Mouse (Mus musculus): ENCODE measurements at regions not wholly inside any gene's neighbourhood (a gene's known extent, or its start where the extent isn't known, plus 50 kb on each side); places are given as distances from the start of the nearest gene placed in this dataset.

GRCm38 (mm10) chr5:111789904-111790303 lies 56.2 kb downstream of the Gm26897 start:
- no peak for ATAC-seq (replicated peaks; ENCODE audit: low read depth, poor library complexity, severe bottlenecking)

DNA sequence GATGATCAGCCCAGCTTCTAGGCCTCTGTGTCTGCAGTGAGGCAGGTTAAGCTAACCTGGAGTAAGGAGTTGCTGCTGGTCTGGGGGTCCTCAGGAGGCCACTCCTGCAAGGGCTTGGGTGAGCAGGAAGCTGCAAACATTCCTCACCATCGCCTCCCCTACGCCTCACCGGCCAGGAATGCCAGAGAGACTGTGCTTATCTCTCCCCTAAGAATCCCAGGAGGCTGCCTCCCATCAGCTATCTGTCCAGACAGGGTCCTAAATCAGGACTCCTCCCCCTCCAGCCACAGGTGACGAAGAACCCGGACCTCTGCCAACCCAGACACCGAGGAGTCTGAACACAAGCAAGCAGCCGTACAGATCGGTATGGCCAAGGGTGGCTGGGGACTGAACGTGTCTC lies 56.8 kb downstream of the Gm26897 start:
- no peak for ATAC-seq (replicated peaks; ENCODE audit: low read depth, poor library complexity, severe bottlenecking)

- no peak for ATAC-seq (replicated peaks; ENCODE audit: low read depth, poor library complexity, severe bottlenecking)
These were observed 57.4 kb downstream of the Gm26897 start for GRCm38 (mm10) chr5:111791089-111791561.

DNA sequence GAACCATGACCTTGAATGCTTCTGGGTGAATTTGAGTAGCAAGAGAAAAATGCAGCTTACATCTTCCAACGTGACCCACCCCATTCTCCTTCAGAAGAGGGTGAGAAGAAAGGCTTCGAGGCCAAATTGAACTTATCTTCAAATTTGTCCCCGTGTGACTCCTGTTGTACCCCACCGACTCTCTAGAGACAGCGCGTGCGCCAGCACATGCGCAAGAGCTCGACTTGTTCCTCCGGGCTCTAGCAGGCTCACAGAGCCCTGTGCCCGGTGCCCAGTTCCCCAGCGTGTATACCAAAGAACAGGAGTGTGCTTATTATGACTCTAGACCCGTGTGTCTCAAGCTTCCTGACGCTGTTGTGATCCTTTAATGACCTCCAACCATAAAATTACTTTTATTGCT lies 59.0 kb downstream of the Gm26897 start:
- no peak for ATAC-seq (replicated peaks; ENCODE audit: low read depth, poor library complexity, severe bottlenecking)

DNA sequence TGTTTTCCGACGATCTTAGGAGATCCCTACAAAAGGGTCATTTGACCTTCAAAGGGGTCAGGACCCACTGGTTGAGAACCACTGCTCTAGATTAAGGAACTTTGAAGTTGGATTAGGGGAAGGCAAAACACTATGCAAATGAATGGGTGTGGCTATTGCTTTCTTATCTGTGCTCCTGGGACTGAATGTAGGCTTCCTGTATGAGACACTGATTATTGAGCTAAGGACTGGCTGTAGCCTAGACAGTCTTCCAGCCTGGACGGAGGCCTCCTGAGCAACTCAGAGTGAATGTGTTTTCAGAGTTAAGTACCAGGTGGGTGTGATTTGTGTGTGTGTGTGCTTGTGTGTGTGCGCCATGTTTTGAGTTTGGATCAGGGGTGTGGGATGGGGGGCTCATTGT lies 59.5 kb downstream of the Gm26897 start:
- 0 out of 2 replicates have a peak, but pooled peaks have one; percentile 46 for ATAC-seq (replicated peaks; ENCODE audit: low read depth, poor library complexity, severe bottlenecking)

- ATAC-seq (replicated peaks; ENCODE audit: low read depth, poor library complexity, severe bottlenecking), result peak; percentile 19; the same call in 1 of the 2 replicates
These were observed 63.2 kb downstream of the Gm26897 start for GRCm38 (mm10) chr5:111796889-111797288.

DNA sequence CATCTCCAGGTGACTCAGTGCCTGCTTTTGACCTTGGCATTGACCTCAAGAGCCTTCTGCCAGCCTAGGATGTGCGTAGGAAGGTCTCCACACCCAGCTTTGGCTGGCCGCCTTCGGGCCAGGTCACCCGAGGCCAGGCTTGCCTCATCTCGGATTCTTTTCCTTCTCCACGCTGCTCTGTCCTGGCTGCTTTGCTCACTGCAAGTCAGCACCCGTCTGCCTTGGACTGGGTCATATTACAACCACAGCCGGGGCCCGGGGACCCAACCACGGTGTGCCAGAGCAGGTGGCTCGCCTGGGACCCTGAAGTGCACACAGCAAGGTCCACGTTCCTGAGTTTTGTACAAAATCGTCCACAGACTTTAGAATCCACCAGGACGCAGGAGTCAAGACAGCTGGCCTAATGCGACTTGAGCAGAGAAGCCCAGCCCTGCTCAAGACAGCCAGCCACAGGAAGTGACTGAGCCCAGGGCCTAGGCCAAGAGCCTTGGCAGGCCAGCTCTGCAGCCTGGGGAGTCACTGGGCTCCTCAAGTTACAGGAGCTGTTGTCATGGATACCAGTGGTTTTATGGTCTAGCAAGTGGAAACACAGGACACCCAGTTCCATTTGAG lies 66.1 kb downstream of the Gm26897 start:
- peak; percentile 92 for ATAC-seq (replicated peaks; ENCODE audit: low read depth, poor library complexity, severe bottlenecking)

DNA sequence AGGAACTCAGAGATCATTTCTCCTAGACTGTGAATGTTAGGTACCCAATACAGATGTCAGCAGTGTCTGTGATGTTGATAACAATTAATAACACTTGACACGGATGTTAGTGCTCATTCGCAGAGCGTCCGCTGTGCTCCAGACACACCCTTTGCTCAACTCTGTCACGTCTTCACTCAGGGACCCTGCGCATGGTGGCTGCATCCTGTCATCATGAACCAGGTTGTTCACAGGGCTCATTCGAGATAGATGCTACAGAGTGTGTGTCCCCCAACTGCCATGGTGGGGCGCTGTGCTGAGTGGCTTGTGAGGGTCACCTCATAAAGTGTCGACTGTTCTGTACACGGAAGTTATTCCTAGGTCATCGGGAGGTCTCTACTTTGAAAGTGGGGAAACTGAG lies 66.8 kb downstream of the Gm26897 start:
- ATAC-seq (replicated peaks; ENCODE audit: low read depth, poor library complexity, severe bottlenecking), result no peak

GRCm38 (mm10) chr5:111801051-111801450 lies 67.3 kb downstream of the Gm26897 start:
- no peak for ATAC-seq (replicated peaks; ENCODE audit: low read depth, poor library complexity, severe bottlenecking)

GRCm38 (mm10) chr5:111804542-111804941 lies 70.8 kb downstream of the Gm26897 start:
- no peak for ATAC-seq (replicated peaks; ENCODE audit: low read depth, poor library complexity, severe bottlenecking)

DNA sequence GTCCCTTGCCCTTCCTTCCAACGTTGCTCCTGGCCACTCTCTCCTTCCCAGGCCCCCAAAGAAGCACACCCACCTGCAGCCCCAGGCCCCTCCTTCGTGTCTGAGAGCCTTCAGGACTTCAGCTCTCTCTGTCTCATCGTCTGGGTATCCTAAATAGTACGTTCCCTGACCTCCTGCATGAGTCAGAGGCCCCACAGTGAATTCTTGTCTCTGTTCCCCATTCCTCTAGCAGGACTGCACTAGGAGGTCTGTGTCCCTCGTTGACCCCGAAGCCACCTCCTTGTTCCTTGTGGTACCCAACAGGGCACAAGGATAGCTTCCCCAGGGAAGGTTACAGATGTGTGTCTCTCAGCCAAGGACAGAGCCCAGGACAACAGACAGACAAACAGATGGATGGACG lies 71.4 kb downstream of the Gm26897 start:
- no peak for ATAC-seq (replicated peaks; ENCODE audit: low read depth, poor library complexity, severe bottlenecking)

DNA sequence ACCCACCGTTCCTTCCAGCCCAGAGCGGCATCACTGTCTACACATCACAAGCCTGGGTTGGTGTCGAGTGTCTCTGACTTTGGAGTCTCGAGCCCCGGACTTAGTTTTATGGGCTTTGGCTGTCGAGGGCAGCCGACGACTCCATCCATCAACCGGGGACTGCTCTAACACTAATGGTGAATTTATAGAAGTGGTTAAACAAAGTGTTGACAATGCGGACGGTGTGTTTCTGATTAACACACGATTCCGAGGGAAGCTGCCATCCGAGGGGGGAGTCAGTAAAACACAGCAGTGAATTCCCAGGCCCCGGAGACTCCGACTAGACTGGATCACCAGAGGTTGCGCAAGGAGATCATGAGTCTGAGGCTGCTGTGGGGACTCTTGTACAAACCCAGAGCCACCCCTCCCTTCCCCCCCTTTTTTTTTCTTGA lies 72.1 kb downstream of the Gm26897 start:
- no peak for ATAC-seq (replicated peaks; ENCODE audit: low read depth, poor library complexity, severe bottlenecking)

GRCm38 (mm10) chr5:111810079-111810808 lies 76.5 kb downstream of the Gm26897 start:
- ATAC-seq (replicated peaks; ENCODE audit: low read depth, poor library complexity, severe bottlenecking), result peak; percentile 83

DNA sequence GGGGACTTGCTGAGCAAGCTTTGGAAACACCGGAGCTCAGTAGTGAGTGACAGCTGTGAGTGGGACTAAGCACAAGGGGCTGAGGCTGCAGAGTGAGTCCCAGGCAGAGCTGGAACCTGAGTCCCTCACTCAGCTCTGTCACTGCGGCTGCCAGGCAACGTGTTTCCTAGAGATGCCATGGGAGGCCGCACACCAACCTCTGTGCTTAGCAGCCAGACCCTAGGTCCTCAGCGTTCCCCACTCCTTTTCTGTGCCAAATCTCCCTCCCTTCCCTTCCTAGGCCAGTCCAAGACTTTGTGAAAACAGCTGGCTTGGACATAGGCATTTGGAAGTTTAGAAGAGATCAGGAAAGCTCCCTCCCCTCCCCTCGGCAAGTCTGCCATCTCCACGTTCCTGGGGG lies 78.9 kb downstream of the Gm26897 start:
- ATAC-seq (replicated peaks; ENCODE audit: low read depth, poor library complexity, severe bottlenecking), result no peak

- no peak for ATAC-seq (replicated peaks; ENCODE audit: low read depth, poor library complexity, severe bottlenecking)
These were observed 79.5 kb downstream of the Gm26897 start for GRCm38 (mm10) chr5:111813090-111813753.

DNA sequence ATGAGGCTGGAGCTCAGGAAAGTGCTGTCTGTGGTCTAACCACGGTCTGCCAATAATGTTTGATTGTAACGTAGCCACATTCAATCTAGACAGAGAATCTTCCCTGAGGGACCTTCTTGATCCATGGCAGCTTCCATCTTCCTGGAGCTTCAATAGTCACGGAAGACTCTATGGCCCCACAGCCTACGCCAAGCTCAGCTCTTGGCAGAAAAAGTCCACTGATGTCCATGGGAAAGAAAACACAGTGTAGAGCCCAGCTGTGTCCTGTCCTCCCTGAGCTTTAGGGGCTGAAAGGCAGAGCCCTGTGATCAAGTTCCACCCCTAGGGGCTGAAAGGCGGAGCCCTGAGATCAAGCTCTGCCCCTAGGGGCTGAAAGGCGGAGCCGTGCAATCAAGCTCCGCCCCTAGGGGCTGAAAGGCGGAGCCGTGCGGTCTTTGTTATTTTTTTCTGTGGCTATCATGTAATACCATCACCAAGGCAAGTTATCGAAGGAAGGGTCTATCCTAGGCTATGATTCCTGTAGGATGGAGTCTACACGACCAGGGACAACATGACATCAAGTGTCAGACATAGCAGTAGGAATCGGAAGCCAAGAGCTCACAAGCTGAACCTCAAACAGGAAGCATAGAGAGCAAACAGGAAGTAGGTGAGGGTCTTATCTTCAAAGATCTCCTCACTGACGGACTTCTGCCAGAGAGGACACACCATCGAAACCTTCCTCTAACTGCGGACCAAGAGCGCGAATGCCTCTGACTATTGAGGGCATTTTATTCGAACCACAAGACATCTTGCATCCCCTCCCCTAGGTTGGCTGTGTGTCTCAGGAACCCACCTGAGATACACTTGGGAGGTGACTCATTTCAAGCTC lies 81.4 kb downstream of the Gm26897 start:
- ATAC-seq (replicated peaks; ENCODE audit: low read depth, poor library complexity, severe bottlenecking), result peak; percentile 67

DNA sequence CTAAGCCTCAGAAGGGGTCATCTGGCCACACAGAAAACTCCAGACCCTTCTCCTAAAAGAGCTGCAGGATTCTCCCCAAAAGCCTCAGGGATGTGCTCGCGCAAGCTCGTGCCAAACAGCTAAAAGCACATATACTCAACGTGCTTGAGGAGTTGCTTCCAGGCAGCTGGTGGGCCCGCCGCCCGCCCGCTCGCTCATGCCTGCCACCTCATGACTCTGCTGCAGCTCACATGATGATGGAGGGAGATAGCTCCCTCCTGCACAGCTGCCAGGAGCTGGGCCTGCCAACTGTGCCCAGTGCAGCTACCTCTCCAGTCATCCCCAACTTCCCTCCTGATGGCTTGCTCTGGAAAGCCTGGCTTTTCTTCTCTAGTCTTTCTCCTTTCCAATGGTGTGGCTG lies 87.2 kb downstream of the Gm26897 start:
- ATAC-seq (replicated peaks; ENCODE audit: low read depth, poor library complexity, severe bottlenecking), result no peak

DNA sequence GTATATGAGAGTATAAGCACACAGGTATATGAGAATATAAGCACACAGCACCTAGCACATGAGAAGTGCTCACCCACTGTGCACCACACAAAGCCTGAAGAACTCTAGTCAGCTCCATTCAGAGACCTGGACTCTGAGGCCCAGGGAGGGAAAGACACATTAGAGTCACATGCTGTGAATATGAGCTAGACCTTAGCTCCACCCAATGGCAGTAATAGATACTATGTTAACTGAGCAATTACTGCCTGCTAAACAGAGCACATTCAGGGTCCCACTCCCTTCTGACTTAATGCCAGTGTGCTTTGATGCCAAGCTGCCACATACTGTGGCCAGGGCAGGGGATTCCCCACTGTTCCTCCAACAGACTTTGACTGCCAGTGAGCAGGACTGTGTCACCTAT lies 89.2 kb downstream of the Gm26897 start:
- ATAC-seq (replicated peaks; ENCODE audit: low read depth, poor library complexity, severe bottlenecking), result no peak

DNA sequence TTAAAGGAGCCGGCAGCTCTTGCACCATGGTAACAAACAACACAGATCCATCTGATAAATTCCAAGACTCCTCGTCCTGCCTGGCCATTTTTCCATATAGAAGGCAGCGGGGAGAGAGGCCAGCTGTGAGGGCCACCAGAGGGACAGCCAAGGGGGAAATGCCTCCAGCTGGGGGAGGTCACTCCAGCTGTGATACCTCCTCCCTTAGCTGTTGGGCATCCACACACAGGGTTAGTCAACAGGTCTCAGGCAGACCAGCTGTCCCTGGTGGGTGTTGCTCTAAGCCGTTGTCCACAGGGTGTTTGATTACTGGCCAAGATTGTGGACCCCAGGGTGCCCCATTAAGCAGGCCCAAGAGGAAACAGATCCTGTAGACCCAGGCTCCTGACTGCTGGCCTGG lies 89.7 kb downstream of the Gm26897 start:
- no peak for ATAC-seq (replicated peaks; ENCODE audit: low read depth, poor library complexity, severe bottlenecking)

GRCm38 (mm10) chr5:111823842-111824241 lies 90.1 kb downstream of the Gm26897 start:
- 0 out of 2 replicates have a peak, but pooled peaks have one; percentile 47 for ATAC-seq (replicated peaks; ENCODE audit: low read depth, poor library complexity, severe bottlenecking)
